Comparison of ENCODE assay signal across 9 mouse cellular contexts in the genomic region with DNA sequence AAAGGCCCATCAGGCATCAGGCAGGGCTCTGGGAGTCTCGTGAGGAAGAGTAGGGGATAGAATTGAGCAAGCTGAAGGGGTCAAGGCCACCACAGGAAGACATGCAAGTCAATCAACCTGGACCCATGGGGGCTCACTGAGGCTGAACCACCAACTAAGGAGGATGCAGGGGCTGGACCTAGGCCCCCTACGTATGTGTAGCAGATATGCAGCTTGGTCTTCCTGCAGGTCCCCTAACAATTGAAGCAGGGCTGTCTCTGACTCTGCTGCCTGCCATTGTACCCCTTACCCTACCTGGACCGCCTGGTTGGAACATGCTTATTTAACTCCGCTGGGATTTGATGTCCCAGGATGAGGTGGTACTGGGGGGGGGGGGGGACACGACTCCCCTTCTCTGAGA. TPM values are rescaled to one million over a fixed set of nuclear protein-coding genes. Genes with fewer than 3 reads are reported as not detected.
DNase-seq lines count a peak whose midpoint lies in the region; ATAC-seq and TF ChIP-seq lines count a peak whose summit lies in the region.
"Had no signal": no experiment of that assay in that cellular context is flagged by ENCODE, and none has a peak within 500 bp of the region (broad histone marks: within the 10 kb centered on the region; RNA-seq: fewer than 3 reads in every experiment).

No protein-coding gene starts in this region.

- H3K4me3 ChIP-seq in heart, embryonic 11.5 days (ENCODE audit: low read depth, low read length), result peak overlapping the region; percentile 83
- peak overlapping the region; percentile 74 for H3K4me3 ChIP-seq in C2C12 (ENCODE audit: insufficient read depth, poor library complexity, severe bottlenecking)
- H3K4me3 ChIP-seq in forebrain, embryonic 13.5 days, result peak overlapping the region; percentile 71
- H3K4me3 ChIP-seq in liver, embryonic 15.5 days (replicated peaks), result peak overlapping the region; percentile 84

- peak overlapping the region; percentile 88 for H3K9ac ChIP-seq in heart, embryonic 11.5 days (ENCODE audit: low read depth, low read length)
- H3K9ac ChIP-seq in forebrain, embryonic 13.5 days, result peak overlapping the region; percentile 71
- peak overlapping the region; percentile 76 for H3K9ac ChIP-seq in liver, embryonic 15.5 days

- no peaks in the 10 kb centered on the region for H3K9me3 ChIP-seq in heart, embryonic 11.5 days (replicated peaks; ENCODE audit: control insufficient read depth, low read length)
- H3K9me3 ChIP-seq in forebrain, embryonic 13.5 days (replicated peaks), result no peaks in the 10 kb centered on the region
- no peaks in the 10 kb centered on the region for H3K9me3 ChIP-seq in liver, embryonic 15.5 days (replicated peaks)

- H3K79me3 ChIP-seq in C2C12 (ENCODE audit: low read depth), result peaks cover 40% of the 10 kb centered on the region

- peak overlapping the region; percentile 74 for H3ac ChIP-seq in C2C12 (ENCODE audit: control insufficient read depth, insufficient read length, low read depth)

- peaks cover 8% of the 10 kb centered on the region for H3K36me3 ChIP-seq in heart, embryonic 11.5 days (ENCODE audit: control insufficient read depth, insufficient read depth, low read length)
- peaks cover 31% of the 10 kb centered on the region for H3K36me3 ChIP-seq in C2C12 (ENCODE audit: control insufficient read depth, insufficient read depth)
- H3K36me3 ChIP-seq in forebrain, embryonic 13.5 days (ENCODE audit: poor library complexity, severe bottlenecking), result peaks cover 21% of the 10 kb centered on the region
- H3K36me3 ChIP-seq in liver, embryonic 15.5 days (replicated peaks), result peaks cover 32% of the 10 kb centered on the region

- H3K4me1 ChIP-seq in heart, embryonic 11.5 days (ENCODE audit: control insufficient read depth, insufficient read depth, low read length), result peaks cover 5% of the 10 kb centered on the region
- H3K4me1 ChIP-seq in forebrain, embryonic 13.5 days, result peaks cover 21% of the 10 kb centered on the region
- H3K4me1 ChIP-seq in liver, embryonic 15.5 days (replicated peaks), result peaks cover 26% of the 10 kb centered on the region

- ATAC-seq in heart, embryonic 11.5 days (replicated peaks; ENCODE audit: insufficient number of reproducible peaks, low FRiP score, low TSS enrichment), result no peak
- ATAC-seq in forebrain, embryonic 13.5 days, result peak; percentile 12; the same call in 1 of the 2 replicates
- ATAC-seq in liver, embryonic 15.5 days (ENCODE audit: insufficient read depth), result no peak

- intact Hi-C loops in heart, postnatal 14 days (cut with DNase I), result loop anchor here (5.0 kb wide), 1 partner anchor 860 kb away; no protein-coding TSS in a partner anchor

- peak overlapping the region; percentile 72 for H3K4me2 ChIP-seq in heart, embryonic 11.5 days
- H3K4me2 ChIP-seq in forebrain, embryonic 13.5 days, result peak overlapping the region; percentile 83
- H3K4me2 ChIP-seq in liver, embryonic 15.5 days, result peak overlapping the region; percentile 89

- H3K27me3 ChIP-seq in heart, embryonic 11.5 days (ENCODE audit: control insufficient read depth, insufficient read depth, low read length), result no peaks in the 10 kb centered on the region
- no peaks in the 10 kb centered on the region for H3K27me3 ChIP-seq in C2C12 (ENCODE audit: control insufficient read depth, insufficient read depth, insufficient read length)
- peaks cover under 1% of the 10 kb centered on the region; the same call in 1 of the 2 replicates for H3K27me3 ChIP-seq in forebrain, embryonic 13.5 days
- H3K27me3 ChIP-seq in liver, embryonic 15.5 days, result no peaks in the 10 kb centered on the region

- DNase-seq in heart, postnatal 14 days, result no peak
- DNase-seq in adrenal gland, adult 8-10 months, result no peak
- no peak for DNase-seq in layer of hippocampus, adult 8-10 months (ENCODE audit: low spot score in 2 of 2)
- no peak for DNase-seq in layer of hippocampus, postnatal 14 days (ENCODE audit: low spot score in 2 of 2)
- DNase-seq: retina, postnatal 1 day had no signal

- TF ChIP-seq CTCF in C2C12 (IDR thresholded peaks at IDR 0.05; ENCODE audit: control insufficient read depth, insufficient read depth, insufficient read length), result no peak

- 11% methylated on average over 4 of the region's 5 CpGs for WGBS in heart, embryonic 11.5 days (ENCODE audit: insufficient replicate concordance)
- WGBS in forebrain, embryonic 13.5 days, result 7% methylated on average over 4 of the region's 5 CpGs
- WGBS in liver, embryonic 15.5 days (ENCODE audit: insufficient replicate concordance), result 8% methylated on average over 4 of the region's 5 CpGs

- H3K27ac ChIP-seq in heart, embryonic 11.5 days (ENCODE audit: low read depth, low read length), result no peak overlapping the region; the same call in 1 of the 2 replicates
- H3K27ac ChIP-seq in forebrain, embryonic 13.5 days, result no peak overlapping the region
- H3K27ac ChIP-seq in liver, embryonic 15.5 days (replicated peaks), result peak overlapping the region; percentile 84; the same call in 1 of the 2 replicates

- peaks cover 59% of the 10 kb centered on the region for H3K79me2 ChIP-seq in C2C12 (ENCODE audit: control insufficient read depth, insufficient read depth)

TF ChIP-seq in C2C12, 6 proteins besides CTCF, POLR2A, EP300 and RAD21:
- TF ChIP-seq MYOD1 (IDR thresholded peaks at IDR 0.05; ENCODE audit: control insufficient read depth, insufficient read length, low read depth), result no peak
- TF ChIP-seq MAX (IDR thresholded peaks at IDR 0.05), result no peak
- TF ChIP-seq USF1 (IDR thresholded peaks at IDR 0.05; ENCODE audit: low read depth), result no peak
- TF ChIP-seq FOSL1 (IDR thresholded peaks at IDR 0.05; ENCODE audit: insufficient read depth, low read length, poor library complexity, severe bottlenecking), result no peak
- TF ChIP-seq CEBPB (IDR thresholded peaks at IDR 0.05; ENCODE audit: low read depth), result no peak
- TF ChIP-seq MYOG (IDR thresholded peaks at IDR 0.05; ENCODE audit: control insufficient read depth, extremely low read depth, insufficient read length), result no peak

RNA-seq across cellular contexts. Expression of a gene that starts 0.8 kb away (rescaled TPM):
- 19.3 and 19.8 TPM in 2 replicates for polyA plus RNA-seq in heart, embryonic 11.5 days (2014; fragmentation: Nextera tagmentation; extraction: Ambion mirVana)
- 1 to 10 TPM; 1.1 to 1.7 TPM for total RNA-seq in heart, postnatal 14 days (2021)
- 11.5 TPM for polyA plus RNA-seq in C2C12 (2012; fragmentation: generic; extraction: Trizol)
- polyA plus RNA-seq in forebrain, embryonic 13.5 days (2015; fragmentation: Nextera tagmentation; extraction: Ambion mirVana), result 16.9 and 20.3 TPM in 2 replicates
- polyA plus RNA-seq in liver, embryonic 15.5 days (2015; fragmentation: Nextera tagmentation; extraction: Ambion mirVana), result 12.6 and 12.9 TPM in 2 replicates
- 1 to 10 TPM in 1 of 4 experiments, under 1 TPM in 3; 0.58 to 1.4 (median 0.72) TPM for total RNA-seq in adrenal gland, adult 8-10 months (2022)
- under 1 TPM; 0.31 to 0.54 (median 0.47) TPM for total RNA-seq in layer of hippocampus, adult 8-10 months (2022)
- 1 to 10 TPM in 1 of 2 experiments, under 1 TPM in 1; 0.88 to 1.0 TPM for total RNA-seq in layer of hippocampus, postnatal 14 days (2021)

RNA-seq across cellular contexts. Expression of a gene that starts 49.0 kb away (rescaled TPM):
- 0.72 and 0.96 TPM in 2 replicates for polyA plus RNA-seq in heart, embryonic 11.5 days (2014; fragmentation: Nextera tagmentation; extraction: Ambion mirVana)
- 1 to 10 TPM; 3.0 to 5.8 TPM for total RNA-seq in heart, postnatal 14 days (2021)
- polyA plus RNA-seq in C2C12 (2012; fragmentation: generic; extraction: Trizol), result 0.01 TPM
- polyA plus RNA-seq in forebrain, embryonic 13.5 days (2015; fragmentation: Nextera tagmentation; extraction: Ambion mirVana), result 0.15 and 0.55 TPM in 2 replicates
- polyA plus RNA-seq in liver, embryonic 15.5 days (2015; fragmentation: Nextera tagmentation; extraction: Ambion mirVana), result 4.6 and 5.1 TPM in 2 replicates
- 1 to 10 TPM; 2.8 to 6.6 (median 4.8) TPM for total RNA-seq in adrenal gland, adult 8-10 months (2022)
- 10 to 100 TPM in 2 of 4 experiments, 1 to 10 TPM in 2; 3.1 to 13.1 (median 8.2) TPM for total RNA-seq in layer of hippocampus, adult 8-10 months (2022)
- 1 to 10 TPM; 3.5 to 4.1 TPM for total RNA-seq in layer of hippocampus, postnatal 14 days (2021)
